Mouse (Mus musculus) frontal cortex, postnatal 10 days (tissue): ENCODE measurements at regions not wholly inside any gene's neighbourhood (a gene's known extent, or its start where the extent isn't known, plus 50 kb on each side); places are given as distances from the start of the nearest gene placed in this dataset.

ENCODE experiments used
- DNase-seq, 2 experiments: peaks; one replicate each; pipeline ENCODE4 v3.0.0; 2022; ENCODE audit warnings: low spot score in 2 of 2, mixed read lengths in 1 of 2

DNA sequence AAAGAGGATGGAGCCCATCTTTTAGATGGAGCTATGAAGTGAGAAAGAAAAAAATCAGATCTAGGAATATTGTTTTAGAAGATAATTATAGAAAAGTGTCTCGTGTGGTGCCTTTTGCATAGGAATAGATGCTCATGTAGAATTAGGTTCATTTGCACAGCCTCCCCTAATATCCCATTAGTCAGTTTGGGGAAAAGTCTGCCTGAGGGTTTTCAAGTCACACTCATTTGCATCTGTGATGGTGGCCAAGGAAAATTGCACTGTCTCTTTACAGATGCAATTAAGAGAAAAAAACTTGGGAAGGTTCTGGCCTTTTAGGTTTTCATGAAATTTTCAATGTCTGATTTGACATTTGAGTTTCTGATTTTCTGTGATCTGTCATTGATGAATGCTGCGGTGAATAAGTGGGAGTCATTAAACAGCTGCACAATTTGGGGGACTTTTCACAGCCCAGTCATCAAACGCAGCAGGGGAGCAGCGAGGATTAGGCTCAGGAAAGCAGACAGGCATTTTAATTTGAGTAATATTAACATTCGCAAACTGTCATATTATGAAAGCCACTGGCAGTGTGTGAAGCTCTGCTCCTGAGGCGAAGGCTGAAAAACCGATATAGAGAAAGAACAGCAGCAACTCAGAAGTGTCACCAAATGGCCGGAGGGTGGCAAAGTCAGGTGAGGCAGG is 281.5 kb upstream of the Cxadr start:
- DNase-seq, result no peak

DNA sequence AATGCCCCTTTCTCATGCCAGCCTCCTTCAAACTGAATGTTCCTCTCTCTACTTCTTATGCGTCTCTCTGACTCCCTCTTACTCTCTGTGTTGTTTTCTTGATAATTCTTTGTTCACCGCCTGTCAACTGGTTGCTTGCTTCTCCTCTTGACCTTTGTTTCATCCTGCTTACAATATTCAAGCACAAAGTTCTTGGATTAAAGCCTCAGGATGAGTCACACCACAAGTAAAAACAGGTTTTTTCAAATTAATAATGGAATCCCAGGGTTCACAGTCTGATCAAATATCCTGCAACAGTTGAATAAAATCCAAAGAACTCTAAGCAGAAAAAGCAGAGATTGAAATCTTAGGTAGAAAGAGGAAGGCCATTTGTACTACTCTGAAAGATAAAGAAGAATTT is 285.9 kb upstream of the Cxadr start:
- no peak for DNase-seq

DNA sequence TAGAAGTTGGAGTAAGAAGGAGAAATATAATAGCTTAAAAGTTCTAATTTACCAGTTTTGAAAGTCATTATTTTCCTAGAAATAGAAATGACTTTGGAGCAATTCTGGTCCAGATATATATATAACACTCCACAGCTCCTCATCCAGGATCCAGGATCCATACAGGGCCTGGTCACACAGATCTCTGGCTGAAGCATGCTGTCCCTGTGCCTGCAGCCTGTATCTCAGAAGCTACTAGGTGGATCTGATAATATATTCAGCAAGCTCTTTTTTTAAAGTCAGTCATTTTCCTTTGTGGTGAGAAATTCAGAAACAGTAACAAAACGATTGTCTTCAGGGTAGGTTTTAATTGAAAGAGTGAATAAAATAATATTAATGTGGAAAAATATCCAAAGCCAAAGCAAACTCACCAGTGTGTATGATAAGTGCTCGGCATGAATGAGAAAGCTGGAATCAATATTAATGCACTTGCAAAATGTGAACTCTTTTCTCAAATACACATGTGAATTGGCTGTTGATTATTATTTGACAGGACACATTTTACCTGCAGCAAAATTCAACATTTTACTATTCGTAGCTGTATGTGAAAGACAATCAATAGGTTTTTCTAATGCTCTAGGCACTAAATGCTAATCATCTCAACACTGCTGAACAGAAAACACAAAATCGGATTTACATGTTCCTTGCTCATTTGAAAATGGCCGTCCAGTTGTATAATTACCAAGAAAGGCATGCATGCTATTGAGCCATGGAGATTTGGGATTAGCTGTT is 288.1 kb upstream of the Cxadr start:
- DNase-seq, result no peak

DNA sequence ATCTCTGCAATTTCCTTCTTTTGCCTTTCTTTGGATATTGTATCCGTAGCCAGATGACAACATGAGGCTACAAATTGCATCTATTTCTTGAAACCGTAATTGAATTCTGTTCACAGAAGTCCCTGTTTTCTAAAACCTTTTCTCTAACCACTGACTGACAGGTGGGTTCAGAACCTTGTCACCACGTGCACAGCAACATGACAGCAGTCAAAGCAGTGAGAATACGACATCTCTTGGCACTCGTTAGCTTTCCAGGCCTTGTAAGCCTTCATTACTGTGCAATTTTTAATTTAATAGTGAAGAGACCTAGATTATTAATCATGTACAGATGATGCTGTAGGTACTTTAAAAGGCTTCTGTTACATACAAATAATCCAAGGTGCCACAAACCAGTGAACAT is 297.3 kb upstream of the Cxadr start:
- no peak for DNase-seq

DNA sequence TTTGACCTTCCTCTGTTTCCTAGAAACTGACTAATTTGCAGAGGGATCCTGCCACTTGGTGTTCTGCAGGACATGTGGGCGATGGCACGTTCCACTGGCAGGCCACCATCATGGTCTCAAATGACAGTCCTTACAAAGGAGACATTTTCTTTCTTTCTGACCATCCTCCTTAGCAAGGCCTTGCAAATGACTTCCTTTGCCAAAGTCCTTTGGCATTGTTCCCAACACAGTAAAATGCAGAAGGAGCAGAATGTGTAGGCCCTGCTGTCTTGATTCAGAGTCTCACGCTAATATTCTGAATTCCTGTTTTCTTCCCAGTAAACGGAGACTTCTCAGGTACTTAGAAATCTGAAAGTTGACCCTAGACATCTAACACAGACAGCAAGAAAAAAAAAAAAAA is 308.3 kb upstream of the Cxadr start:
- DNase-seq, result no peak

DNA sequence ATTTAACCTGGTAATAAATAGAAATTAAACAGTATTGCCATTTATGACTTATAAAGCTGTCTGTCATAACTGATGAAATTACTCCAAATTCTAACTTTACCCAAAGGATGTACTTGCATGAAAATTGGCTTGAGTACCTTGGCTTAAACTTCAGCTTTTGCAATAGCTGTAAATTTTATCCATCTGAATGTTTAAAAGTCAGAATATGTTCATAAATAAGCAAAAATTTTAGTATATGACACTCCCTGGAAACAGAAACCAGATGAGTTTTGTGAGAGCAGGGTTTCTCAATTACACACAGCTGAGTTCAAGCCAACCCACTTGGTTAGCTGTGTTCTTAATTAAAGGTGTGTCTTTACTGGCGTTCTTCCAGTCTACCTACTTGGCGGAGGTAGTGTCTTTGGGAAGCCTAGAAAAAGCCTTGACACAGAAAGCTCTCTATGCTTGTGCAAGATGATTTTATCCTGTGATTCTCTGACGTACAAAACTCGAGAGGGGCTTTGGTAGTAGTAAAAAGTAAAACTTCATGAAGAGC is 311.4 kb upstream of the Cxadr start:
- no peak for DNase-seq

DNA sequence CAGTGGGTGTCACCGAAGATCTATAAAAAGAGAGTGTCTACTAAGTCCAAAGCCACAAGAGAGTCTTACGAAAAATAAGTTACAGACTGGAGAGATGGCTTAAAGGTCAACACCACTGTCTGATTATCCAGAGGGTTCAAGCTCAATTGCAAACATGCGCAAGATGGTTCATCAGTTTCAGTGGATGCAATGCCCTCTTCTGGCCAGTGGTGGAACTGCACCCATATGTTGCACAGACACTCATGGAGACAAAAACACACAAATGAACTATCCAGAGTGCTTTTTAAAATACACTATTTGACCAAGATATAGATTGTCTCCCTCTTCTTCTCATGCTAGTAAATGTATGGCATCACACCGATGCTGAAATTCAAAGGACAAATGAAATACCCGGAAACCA is 312.1 kb upstream of the Cxadr start:
- DNase-seq, result no peak

DNA sequence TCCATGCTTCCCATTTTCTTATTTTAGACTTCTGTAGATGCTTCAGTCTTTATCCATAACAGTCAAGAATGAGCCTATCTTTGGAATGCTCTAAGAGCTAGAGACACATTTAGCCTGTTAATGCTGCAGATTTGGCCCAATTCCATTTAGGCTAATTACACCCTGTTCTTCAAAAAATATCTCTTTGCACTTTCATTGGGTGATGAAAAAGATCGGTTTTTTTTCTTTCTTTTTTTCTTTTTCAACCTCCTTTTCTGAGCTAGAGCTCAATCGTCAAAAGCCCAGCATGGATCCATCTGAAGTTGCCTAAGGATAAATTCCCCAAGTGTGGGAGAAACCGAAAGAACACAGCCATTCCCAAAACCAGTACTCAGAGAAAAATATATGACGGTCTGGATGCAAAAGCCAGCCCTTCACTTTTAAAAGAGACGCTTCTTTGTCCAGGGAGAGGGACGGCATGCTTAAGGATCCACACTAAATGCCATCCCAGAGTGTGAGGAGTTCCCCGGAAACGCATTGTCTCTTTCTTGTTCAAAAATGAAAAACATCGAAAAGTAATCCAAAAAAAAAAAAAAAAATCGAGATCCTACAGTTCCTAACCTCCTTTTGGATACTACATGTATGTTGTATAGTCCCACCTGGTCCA is 314.3 kb upstream of the Cxadr start:
- no peak for DNase-seq

DNA sequence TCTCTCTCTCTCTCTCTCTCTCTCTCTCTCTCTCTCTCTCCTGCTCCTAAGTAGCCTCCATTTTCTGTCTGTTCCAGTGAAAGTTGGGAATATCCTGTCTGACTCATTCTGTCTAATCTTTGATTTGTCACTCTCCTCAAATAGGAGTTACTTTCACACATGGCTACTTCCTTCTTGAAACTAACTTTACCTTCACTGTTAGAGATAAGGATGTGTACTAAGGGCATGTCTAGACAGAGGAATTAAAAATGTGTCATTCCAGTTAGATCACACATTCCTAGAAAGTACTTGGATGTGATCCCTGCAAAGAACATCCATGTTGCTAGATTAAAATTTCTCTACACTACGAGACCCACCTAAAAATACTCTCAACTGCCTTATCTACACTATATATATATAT is 346.9 kb upstream of the Gm11146 start:
- no peak for DNase-seq

DNA sequence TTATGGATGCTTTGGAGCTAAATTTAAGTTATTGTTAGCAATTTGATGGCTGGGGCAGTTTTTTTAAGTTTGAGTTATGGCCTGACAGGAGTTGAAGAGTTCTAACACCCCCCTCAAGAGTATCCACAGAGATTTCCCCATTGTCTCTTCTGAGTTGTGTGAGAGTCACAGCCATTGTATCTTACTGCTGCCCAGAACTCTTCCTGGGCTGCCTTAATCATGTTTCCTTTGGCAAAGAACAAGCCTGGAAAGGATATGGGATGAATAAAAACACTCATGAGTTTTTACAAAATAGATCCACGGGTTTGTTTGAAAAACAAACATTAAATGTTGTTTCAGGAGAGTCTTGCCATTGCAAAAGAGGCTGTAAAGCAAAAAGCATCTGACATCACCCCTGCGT is 343.5 kb upstream of the Gm11146 start:
- no peak for DNase-seq

DNA sequence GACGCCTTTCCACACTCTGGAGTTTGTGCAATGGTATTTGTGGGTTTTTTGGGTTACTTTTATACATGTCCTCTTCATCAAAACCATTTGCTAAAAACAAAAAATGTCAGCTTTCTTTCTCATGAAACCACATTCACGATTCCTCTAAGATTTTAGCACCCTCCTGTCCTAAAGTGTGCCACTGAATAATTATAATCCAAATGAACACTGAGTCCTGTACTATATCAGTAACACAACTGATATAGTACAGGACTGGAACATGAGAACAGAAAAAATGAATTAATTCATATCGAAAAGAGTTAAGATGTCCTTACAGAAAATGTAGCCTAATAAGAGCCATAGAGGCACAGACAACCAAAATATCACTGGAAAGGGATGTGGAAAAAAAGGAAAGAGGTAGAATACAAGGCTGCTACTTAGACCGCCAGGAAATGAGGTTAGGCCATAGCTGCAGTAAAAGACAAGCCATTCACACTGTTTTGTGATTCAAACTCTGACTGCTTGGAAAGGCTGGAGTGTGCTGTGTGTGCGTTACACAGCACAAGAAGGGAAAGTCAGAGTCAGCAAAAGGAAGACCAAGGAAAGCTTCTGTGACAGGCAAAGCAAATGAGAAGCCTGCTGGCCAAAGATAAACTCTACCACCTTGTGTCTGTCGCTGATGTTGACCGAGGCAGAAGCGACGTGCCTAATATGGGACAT is 329.3 kb upstream of the Gm11146 start:
- DNase-seq, result no peak

DNA sequence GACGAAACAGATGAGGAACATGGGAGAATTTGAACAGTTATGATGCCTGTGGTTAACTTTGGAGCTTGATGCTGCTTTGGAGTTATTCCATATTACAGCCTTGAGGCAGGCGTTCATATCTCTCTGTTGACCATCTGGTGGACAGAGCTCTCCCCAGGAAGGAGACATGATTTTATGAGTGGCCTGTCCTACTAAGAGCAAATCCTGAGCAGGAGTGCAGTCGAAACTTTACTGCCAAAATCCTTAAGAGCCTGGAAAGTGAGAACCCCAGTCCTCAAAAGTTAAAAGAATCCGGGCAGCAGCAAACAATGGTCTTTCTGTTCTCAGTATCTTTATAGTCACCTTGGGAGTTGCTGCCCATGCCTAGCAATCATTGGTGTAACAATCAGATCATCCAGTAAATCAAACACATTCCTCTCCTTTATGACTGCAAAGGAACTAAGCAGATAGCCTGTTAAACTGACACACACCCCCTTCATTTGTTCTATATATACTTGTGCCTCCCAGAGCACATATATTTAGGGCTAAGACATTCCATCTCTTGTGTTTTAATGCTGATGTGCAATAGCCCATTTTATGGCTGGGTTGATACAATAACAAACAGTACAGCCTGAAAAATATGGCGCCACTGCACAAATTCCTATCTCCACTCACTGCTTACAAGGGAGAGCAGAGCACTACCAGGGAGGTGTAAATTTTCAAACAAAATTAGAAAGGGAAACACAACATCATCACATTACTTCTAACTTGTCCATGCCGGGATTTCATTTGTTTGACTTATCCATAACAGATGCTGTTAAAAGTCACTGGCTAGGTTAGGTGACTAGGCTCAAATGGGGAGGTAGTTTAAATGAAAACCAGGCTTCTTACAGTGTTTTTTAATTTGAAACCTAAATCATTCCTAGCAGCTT is 312.5 kb upstream of the Gm11146 start:
- DNase-seq, result no peak

DNA sequence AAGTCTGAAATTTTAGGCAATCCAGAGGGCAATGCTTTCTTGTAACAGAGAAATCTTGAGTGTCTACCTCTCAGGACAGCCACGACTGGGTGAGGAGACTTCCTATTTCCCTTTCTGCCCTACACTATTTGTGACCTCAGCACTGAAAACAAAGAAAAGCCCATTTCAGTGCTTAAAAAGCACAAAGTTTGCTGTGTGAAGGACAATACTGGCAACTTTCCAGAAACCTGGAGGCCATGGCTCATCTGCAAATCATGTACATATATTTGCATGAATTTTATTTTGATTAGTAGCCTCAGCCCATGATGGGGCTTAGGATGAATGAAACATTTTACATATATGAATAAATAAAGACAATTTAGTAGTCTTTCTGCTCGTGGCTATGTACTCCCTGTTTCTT is 292.4 kb upstream of the Gm11146 start:
- no peak for DNase-seq

DNA sequence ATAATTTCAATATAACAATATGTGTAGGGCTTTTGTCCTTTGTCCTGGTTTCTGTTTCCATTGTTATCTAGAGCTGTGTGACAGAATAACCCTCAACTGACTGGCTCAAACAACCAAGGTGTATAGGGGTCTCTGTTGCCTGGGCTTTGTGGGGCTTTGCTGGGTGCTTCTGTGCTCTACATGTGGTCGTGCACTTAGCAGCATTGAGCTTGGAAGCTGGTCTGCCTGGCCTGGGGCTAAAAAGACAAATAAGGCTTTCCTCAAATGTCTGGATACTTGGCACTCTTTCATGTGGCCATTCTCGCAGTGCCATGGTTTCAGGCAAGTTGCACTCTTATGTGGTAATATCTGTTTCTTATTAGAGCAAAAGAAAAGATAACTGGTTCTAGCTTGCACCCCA is 291.8 kb upstream of the Gm11146 start:
- DNase-seq, result no peak

DNA sequence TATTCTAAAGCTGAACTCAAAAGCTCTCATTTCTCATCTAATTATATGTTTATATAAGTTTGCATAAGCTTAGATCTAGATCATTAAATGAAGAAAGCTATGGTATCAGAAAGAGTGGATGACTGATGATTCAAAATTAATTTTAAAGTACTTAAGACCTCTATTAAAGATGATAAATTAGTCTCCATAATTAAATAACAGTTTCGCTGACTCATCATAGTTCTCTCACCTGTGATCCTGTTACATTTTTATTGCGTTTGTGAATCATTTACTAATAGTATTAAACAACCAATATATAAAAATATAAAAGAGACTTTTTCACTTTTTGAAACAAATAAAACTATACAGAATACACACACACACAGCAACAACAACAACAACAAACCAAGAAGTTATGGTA is 290.8 kb upstream of the Gm11146 start:
- DNase-seq, result no peak

DNA sequence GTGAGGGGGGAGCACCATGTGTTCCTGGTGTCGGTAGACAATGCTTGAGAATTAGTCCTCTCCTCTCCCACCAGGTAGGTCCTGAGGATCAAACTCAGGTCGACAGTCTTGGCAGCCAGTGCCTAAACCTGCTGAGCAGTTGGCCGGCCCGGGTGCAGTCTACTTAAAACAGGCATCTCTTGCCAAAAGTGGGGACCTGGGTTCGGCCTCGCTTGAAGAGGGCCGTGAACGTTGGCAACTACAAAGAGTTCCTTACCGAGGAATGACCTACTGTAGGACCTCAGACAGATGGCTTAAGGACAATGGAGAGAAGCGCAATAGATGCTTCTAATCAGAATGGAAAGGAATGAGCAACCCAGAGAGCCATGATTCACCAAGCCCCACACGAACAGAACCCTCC is 287.5 kb upstream of the Gm11146 start:
- DNase-seq, result no peak

DNA sequence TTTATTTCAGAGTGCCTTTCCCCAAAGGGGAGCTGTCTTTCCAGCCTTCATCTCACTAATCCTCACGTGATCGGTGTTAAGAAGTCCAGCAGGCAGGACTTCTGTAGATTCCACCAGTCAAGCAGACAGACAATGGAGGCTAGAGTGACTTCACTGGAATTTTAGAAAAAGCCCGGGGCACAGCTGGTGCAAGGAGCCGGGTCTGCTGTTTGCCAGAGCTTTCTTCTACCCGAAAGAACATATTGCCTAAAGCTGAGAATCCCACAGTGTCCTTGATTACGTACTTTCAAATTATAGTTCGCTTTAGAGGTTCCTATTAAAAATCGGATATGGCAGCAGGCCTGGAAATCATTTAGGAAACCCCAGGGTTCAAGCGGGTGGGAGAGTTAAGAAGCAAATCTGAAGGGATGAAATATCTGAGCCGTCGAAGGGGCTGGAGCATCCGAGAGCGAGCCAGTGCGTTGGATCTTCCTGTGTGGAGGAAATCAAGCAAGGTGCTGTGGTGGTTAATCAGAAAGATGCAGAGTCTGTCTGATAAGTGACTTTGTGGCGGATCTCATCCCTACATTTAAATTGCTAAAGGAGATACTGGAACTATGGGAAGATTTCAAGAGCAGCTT is 283.3 kb upstream of the Gm11146 start:
- DNase-seq, result no peak

DNA sequence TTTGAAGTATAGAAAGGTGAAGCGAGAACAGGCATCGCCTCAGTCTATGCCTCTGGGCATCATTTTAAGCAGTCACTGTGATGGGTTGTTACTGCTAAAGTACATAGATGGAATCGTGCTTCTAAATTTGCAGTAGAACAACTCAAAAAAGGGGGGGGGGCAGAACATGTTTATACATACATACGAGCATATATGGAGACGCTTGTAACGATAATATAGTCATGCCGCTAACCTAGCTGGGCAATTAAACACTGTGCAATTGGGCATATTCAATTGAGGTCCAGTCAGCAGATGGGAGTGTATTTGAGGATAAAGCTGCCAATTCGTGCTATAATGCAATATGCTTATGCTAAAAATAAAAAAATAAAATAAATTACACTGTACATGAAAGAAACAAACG is 282.6 kb upstream of the Gm11146 start:
- DNase-seq, result no peak

DNA sequence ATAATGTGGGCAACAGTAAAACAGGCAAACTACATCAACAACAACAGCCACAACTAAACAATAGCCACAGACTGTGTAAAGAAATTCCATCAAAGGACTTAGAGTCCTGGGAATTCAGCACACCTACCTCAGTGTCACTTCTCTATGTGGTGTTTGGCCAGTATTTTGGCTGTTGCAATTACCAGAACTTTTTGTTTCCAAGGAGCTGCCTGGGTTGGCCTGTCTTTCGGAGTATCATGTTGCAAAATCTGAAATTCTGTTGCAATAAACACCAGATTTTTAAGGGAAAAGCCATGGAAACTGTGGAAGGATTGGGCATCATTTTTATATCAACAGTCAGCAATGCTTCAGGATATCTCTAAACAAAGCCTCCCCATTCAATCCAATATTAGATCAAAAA is 275.1 kb upstream of the Gm11146 start:
- DNase-seq, result no peak

DNA sequence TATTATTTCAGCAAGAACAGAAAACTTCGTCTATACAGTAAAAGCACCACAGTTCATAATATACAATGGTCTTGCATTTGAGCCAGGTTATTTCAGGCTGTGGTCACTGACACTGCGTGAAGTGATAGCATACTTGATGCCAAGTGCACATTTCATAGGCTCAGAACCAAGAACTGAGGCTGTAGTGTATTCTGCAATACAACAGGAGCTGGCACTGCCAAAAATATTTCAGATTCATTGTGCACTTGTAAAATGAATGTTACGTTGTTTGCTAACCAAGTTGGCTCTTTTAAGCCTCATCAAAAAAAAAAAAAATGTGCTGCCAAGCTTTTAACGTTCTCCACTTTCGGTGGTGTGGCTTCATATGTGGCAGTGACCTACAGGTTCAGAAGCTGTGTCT is 261.4 kb upstream of the Gm11146 start:
- DNase-seq, result no peak
